Mouse (Mus musculus): ENCODE data around the gene Depdc1b.

GRCm38 (mm10) chr13:108347016-108347415, 30.9 kb downstream of the Depdc1b start:
- TF ChIP-seq CTCF (IDR thresholded peaks at IDR 0.05 in 2 of 3, conservative IDR thresholded peaks at IDR 0.05 in 1 of 3; ENCODE audit: control insufficient read depth in 1 of 3, insufficient read depth in 1 of 3, low read depth in 2 of 3, low read length in 3 of 3, poor library complexity in 1 of 3, severe bottlenecking in 1 of 3) (peak in 2 of 3 experiments; percentile 46 to 72; a peak in 4 of 6 replicates), HCFC1 (IDR thresholded peaks at IDR 0.05; ENCODE audit: low read depth, low read length) (no peak)

All from MEL (cell line).